Mouse (Mus musculus) MEL (cell line): ENCODE results near the gene Ubtf.

Experiments
- CTCF ChIP-seq, 3 experiments: IDR thresholded peaks in 2 of 3; conservative IDR thresholded peaks in 1 of 3; 2 replicates each; pipeline ENCODE4 v1.5.1; 2011 to 2012; ENCODE audit warnings: low read length in 3 of 3, low read depth in 2 of 3, mild to moderate bottlenecking in 2 of 3, improper control_type of control experiment in 1 of 3, inconsistent platforms in 1 of 3, mixed read lengths in 1 of 3, moderate library complexity in 1 of 3; ENCODE audit not compliant: control insufficient read depth in 1 of 3, insufficient read depth in 1 of 3, poor library complexity in 1 of 3, severe bottlenecking in 1 of 3
- POLR2A ChIP-seq, 2 experiments: IDR thresholded peaks; 2 replicates each; pipeline ENCODE4 v1.6.1; 2011 to 2012; ENCODE audit warnings: low read length in 2 of 2, mild to moderate bottlenecking in 2 of 2, control low read depth in 1 of 2, improper control_type of control experiment in 1 of 2, low read depth in 1 of 2, moderate library complexity in 1 of 2; ENCODE audit not compliant: control insufficient read depth in 1 of 2, insufficient read depth in 1 of 2, poor library complexity in 1 of 2

GRCm38 (mm10) chr11:102257514-102257913, 62.0 kb downstream of the Ubtf start:
- TF ChIP-seq CTCF (IDR thresholded peaks at IDR 0.05 in 2 of 3, conservative IDR thresholded peaks at IDR 0.05 in 1 of 3; ENCODE audit: control insufficient read depth in 1 of 3, insufficient read depth in 1 of 3, low read depth in 2 of 3, low read length in 3 of 3, poor library complexity in 1 of 3, severe bottlenecking in 1 of 3), result peak; percentile 43 to 60 (median 51)
- no peak for TF ChIP-seq POLR2A (IDR thresholded peaks at IDR 0.05; ENCODE audit: control insufficient read depth in 1 of 2, insufficient read depth in 1 of 2, low read depth in 1 of 2, low read length in 2 of 2, poor library complexity in 1 of 2)
